Mouse (Mus musculus): Measurements from ENCODE around the gene Nfix.
A peak's percentile ranks its signal among the peaks of the same experiment; 100 is the strongest.
"Not testable (repeated sequence)": the region's sequence is repeated elsewhere in the genome, so short reads cannot be mapped to it uniquely, and the experiment has no call there.

The Nfix gene

DNA sequence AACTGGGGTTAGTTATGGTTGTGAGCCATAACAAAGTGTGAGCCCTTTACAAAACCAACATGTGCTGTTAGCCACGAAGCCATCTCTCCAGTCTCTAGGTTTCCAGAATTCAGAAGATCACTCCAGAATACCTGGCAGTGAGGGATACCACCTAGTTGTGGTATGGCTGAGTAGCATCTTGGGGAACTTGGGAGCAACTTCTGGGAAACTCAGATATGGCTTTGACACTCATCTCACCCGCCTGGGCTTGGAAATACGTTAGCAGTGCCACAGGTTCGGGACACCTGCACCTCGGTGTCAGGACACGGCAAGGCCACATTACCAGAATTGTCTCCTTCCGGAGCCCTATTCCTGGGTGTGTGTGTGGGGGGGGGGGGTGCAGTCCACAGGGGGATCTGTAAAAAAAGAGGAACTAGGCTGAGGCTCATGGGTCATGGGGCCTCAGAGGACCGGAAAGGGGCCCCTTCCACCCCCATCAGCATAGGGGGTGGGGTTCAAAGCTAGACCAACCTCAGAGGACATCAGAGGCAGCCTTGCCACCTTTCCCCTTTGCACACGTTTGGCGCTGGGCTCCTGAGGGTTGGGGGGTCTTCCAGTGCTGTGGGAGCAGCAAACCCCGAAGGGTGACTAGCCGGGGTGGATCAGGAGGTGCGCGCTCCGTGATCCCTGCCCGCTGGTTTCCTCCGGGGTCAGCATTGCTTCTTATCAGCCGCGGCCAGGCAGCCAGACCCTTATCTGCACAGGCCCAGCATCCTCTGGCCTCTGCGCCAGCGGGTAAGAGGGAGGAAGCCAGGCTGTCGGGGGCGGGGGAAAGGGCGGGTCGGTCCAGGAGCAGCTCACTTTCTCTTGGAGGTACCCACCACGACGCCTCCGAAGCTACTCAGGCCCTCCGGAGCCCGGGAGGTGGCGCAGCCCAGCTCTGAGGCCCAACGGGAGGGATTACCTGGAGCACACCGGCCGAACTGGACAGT lies 98.9 kb downstream of the Nfix start, which contains the start of gene Lyl1:
Lyl1 (plus strand) TSS at position 517 of the 971 bp plus-strand sequence.
- no peak for DNase-seq (ENCODE audit: low spot score in 2 of 2)

DNA sequence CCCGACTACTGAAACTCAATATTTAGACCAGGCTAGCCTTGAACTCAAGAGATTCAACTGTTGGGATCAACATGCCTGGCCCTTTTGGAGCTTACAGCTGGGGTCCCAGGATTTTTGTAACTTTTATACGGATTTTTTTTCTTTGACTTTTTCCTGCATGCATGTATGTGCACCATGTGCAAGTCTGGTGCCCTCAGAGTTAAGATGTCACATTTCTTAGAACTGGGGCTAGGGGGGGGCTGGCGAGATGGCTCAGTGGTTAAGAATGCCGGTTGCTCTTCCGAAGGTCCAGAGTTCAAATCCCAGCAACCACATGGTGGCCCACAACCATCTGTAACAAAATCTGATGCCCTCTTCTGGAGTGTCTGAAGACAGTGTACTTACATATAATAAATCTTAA lies 99.6 kb downstream of the Nfix start:
- DNase-seq (ENCODE audit: low spot score in 2 of 2): no peak

DNA sequence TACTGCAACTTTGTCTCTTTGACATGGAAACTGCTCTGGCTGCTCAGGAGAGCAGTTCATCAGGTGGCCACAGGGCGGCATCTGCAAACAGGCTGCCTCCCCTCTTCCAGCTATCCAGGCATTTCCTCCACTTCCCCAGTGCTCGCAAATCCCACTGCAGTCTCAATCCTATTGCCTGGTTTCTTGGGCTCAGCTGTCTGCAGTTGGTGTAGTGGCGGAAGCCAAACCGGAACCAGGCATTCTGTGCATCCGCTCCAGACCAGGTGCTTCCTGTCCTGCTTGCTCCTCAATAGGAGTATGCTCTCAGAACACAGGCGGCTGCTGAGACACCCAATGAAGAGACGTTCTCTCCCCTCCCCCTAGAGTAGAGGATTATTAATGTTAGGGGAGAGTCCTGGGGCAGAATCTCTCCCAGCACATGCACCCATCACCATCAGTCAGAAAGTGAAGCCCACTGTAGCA lies 100.3 kb downstream of the Nfix start:
- no peak for DNase-seq (ENCODE audit: low spot score in 2 of 2)

DNA sequence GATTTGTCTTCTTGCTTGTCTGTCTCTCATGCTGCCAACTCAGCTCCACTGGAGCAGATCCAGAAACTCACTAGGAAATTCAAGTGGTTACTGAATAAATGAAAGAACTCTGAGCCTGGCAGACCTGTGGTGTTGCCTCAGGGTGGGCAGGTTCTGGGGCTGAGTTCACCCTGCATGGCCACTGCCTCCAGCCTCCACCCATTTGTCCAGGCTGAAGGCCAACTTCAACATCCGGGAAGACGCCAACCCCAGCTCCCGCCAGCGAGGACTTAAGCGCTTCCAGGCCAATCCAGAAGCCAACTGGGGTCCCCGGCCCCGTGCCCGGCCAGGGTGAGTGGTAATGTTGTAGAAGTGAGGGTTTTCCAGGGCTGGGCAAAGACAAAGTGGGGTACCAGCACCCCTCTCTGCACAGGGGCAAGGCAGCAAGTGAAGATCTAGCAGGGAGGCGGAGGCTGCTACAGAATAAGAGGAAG lies 101.2 kb downstream of the Nfix start:
- DNase-seq (ENCODE audit: low spot score in 2 of 2): no peak

DNA sequence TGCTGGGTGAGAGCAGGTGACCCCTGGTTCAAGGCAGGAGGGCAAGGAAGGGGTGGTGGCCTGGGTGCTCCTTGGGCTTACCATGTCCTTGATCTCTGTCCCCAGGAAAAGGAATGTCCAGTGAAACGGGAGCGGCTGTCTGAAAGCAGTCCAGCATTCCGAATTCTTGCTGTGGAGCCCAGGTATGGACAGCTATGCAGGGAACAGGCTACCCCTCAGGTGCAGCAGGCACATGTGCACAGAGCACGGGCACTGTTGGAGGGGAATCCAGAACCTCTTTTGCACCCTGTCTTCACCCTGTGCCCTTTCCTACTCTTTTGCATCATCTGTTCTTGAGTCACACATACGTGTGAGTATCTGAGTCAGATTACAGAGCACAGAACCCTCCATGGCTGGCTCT lies 101.9 kb downstream of the Nfix start:
- no peak for DNase-seq (ENCODE audit: low spot score in 2 of 2)

DNA sequence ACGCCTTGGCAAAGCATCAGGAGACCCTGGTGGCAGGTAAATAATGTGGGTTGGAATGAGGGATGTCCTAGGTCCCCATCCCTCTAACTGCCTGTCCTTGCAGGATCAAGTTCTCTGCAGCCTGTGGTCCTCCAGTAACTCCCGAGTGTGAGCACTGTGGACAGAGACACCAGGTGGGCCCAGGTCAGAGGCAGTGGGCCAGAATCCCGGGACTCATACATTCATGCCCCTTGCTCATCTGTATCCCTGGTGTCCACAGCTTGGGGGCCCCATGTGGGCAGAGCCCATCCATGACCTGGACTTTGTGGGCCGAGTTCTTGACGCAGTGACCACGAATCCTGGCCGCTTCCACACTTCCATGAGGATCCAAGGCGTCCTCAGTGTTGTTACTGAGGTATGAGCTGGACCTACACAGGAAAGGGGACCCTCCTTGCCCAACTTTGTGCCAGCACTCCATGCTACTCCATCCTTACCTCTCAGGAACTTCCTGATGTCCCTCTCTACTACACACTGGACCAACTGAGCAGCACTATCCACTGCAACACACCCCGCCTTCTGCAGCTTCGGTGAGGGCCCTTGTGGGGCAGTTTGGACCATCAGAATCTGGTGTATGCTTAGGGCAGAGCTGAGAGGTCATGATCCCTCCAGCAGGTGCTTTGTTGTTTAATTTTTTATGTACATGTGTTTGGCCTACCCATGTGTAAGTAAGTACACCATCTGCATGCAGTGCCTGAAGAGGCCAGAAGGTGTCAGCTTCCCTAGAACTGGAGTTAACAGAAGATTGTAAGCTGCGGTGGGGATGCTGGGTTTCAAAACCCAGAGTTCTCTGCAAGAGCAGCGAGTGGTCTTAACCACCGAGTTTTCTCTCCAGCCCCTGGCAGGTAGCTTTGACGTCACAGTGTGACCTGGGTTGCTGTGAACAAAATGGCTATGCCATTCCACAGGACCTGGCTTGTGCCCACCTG lies 102.7 kb downstream of the Nfix start:
- no peak for DNase-seq (ENCODE audit: low spot score in 2 of 2)

DNA sequence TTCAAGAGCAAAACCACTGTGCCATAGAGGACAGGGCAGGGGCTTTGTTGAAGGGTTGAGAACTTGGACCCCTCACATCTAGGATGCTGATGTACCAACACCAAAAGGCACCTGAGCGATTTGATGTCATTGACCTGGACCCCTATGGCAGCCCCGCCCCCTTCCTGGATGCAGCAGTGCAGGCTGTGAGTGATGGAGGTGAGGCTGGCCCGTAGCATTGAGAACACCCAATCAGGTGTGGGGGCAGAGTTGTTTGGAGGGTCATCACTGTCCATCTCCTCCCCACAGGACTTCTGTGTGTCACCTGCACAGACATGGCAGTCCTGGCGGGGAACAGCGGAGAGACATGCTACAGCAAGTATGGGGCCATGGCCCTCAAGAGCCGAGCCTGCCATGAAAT lies 105.0 kb downstream of the Nfix start:
- no peak for DNase-seq (ENCODE audit: low spot score in 2 of 2)

DNA sequence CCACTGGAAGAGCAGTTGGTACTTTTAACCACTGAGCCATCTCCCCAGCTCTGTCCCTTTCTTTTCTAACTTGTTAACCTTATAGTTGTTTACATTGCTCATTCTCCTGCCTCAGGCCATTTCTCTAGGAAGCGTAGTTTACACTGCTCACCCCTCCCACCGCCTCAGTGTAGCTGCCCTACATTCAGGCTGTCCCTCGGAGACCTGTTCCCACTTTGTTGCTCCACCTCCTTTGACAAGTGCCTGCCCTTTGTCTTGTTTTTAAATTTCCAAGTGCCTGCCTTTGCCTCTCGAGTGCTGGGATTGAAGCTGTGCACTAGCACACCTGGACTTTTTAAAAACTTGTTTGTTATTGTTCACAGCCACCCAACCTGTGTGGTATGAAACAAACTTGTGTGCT lies 106.8 kb downstream of the Nfix start:
- DNase-seq (ENCODE audit: low spot score in 2 of 2): no peak

DNA sequence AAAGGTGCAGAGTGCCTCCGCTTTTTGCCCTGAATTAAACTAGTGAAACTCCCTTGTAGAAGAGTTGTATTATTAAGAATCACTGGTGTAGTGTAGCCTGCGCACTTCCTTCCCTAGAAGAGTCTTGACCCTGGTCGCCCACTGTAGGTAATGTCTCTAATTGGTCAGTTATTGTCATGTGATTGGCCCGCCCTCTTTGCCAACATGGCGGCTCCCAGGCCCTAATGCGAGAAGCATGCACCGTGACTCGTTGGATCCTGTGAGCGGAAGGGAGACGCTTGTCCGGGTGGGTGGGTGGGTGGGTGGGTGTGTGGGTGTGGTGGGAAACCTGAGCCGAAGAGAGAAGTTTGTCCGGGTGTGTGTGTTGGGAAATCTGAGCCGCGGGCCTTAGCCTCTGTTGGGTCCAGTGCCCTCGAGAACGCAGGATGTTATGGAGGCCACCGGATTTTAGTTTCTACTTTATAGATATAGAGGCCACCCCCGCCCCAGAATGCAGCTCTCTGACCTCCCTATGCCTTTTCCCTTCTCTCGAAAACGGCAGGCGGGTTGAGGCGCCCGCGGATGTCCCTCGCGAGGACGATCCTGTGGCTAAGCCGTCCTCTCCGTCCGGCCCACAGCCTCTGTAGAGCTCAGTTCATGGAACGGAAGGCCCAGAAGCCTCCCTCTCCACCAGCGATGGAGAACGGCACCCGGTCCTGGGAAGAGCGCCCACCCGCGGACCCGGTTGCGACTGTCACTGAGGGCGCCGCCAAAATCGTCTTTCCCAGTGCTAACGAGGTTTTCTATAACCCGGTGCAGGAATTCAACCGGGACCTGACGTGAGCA lies 110.8 kb downstream of the Nfix start:
- DNase-seq (ENCODE audit: low spot score in 2 of 2): peak; percentile 85 to 91

DNA sequence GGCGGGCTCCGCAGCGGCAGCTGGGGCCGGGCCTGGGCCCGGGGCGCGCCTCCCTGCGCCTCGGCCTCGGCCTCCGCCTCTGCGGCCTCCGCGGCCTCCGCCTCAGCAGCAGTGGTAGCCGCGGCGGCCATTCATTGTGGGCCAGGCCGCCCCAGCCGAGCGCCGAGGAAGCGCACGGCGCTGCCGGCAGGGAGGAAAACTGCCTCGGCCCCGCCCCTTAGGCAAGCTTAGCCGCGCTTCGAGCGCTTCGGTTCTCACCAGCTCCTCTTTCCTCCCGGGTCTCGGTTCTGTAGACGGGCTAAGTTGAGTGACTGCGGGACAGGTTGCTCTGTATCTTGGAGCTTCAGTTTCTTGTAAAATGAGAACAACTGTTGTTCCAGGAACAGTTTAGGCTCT lies 112.4 kb downstream of the Nfix start, which contains the start of gene Nacc1:
Nacc1 (minus strand) TSS at position 158 of the 396 bp plus-strand sequence.
- peak; percentile 75 to 79 for DNase-seq (ENCODE audit: low spot score in 2 of 2)

DNA sequence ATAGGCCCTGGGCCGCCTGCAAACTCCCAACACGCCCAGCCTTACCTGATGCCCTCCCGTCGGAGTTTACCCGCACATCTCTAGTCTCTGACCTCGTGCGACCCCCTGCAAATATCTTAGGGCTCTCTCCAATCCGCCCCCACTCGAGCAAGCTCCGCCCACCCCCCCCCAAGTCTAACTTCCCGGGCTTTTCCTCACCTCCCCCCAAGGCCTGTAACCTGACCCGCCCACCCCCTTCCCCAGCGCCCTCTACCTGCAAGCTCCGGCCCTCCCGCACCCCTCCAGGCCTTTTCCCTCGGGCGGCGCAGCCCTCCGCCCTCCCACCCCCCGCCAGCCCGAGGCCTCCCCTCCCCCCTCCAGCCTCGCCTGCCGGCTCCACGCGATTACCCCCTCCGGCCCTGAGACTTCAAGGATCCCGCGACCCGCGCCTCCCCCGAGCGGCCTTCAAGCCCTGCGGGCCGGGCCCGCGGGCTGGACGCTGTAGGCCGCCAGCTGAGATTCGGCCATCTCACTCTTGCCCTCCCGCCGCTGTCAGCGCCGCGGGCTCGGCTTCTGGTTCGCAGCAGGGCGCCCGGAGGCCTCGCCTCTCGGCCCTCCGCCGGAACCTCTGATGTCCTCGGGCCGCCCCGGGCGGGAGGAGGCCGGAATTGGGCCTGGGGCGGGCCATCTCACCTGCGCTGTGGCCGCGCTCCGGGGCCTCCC lies 113.0 kb downstream of the Nfix start:
- no peak for DNase-seq (ENCODE audit: low spot score in 2 of 2)

DNA sequence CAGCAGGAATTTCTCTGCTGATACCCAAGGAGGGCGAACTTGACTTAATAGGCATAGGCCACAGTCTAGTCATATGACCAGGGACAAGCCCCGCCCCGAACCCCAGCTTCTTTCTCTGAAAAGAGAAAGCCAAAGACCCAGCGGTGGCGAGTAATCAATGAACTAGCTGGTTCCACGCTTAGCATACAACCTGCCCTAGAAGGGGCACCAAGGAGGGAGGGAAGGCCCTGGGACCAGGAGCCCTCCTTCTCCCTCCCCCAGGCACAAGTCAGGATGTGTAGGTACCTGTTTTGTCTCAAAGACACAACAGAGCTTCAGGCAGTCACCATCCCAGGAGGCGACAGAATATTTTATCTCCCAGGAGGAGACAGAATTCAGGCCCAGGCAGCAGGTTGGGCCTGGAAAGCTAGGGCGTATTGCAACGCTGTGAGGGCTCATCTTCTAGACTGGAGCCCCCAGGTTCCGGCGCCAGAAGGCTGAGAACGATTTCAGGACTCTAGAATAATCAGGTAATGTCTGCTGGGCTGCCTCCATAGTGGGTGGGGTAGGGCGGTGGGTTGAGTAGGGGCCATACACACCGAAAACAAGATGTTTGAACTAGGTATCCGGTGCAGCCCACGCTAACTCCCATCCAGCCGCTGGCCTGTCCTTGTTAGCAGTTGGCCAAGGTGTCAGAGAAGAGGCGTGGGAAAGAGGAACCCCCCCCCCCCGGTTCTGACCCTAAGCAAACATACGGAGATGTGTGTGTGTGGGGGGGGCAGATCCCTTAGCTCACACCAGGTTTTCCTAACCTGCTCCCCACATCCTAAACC lies 113.7 kb downstream of the Nfix start, which contains the start of gene Trmt1:
Trmt1 (plus strand) TSS at position 117 of the 812 bp plus-strand sequence.
- no peak for DNase-seq (ENCODE audit: low spot score in 2 of 2)

DNA sequence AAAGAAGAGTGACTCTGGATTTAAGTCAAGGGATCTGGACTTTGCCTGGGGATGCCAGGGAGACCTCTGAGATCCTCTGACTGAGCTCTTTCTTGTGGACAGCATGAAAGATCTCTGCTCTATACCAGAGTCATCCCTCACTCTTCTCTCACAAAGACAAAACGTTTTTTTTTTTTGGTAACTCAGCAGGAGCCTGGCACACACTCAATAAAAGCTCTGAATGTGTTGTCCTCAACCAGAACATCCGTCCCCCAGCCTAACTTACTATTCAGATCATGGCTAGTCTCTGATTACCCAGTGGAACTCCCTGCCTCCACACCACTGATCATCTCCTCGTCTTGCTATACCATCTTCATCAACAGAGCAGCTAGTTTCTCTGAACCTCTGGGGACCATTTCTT lies 115.6 kb downstream of the Nfix start:
- no peak for DNase-seq (ENCODE audit: low spot score in 2 of 2)

DNA sequence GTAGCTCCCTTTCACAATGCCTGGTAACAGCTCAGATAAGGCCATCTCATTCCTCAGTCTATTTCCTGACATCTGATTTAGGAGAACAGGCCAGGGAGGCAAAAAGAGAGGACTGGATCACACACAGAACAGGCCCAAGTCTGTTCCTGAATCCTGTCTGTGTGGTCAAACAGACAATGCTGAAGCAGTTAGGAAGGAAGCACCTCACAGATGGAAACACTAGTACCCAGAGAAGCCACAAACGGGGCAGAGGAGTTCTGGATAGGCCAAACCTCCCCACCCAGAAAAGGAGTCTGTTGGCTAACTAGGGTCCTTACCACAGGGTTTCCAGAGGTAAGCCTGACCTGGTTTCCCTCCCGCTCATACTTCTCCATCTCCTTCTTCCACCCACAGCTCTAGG lies 117.9 kb downstream of the Nfix start:
- DNase-seq (ENCODE audit: low spot score in 2 of 2): no peak

DNA sequence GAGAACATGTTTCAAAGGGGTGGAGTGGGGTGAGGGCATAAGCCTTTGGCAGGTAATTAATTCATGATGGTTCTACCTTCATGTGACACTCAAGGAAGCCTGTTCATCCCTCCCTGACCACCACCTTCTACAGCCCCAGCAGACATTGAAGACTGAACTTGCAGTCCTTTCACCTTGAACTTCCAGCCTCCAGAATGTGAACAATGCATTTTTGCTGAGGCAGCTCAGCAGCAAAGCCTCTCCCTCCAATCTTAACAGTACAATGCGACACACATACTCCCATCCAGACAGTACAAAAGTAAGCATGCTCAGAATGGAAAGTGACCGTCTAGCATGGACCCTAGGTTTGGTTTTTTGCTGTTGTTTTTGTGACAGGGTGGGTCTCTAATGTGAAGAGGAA lies 118.7 kb downstream of the Nfix start:
- no peak for DNase-seq (ENCODE audit: low spot score in 2 of 2)

DNA sequence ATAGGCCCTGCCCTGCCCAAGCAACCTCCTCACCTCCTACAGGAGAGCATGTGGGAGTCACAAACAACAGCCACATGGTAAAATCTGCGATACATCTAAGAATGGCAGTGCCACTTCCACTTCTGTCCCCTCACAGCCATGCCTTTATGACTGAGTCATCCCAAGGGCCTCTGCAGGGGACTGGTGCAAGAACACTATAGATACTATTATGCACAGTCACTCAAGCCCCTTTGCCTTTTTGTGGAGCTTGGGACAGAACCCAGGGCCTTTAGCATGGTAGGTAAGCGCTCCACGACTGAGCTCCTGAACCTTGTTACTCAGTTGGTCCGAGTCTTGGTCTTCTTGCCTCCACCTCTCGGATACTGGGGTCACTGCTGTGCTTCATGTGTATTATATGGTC lies 122.8 kb downstream of the Nfix start:
- DNase-seq (ENCODE audit: low spot score in 2 of 2): no peak

DNA sequence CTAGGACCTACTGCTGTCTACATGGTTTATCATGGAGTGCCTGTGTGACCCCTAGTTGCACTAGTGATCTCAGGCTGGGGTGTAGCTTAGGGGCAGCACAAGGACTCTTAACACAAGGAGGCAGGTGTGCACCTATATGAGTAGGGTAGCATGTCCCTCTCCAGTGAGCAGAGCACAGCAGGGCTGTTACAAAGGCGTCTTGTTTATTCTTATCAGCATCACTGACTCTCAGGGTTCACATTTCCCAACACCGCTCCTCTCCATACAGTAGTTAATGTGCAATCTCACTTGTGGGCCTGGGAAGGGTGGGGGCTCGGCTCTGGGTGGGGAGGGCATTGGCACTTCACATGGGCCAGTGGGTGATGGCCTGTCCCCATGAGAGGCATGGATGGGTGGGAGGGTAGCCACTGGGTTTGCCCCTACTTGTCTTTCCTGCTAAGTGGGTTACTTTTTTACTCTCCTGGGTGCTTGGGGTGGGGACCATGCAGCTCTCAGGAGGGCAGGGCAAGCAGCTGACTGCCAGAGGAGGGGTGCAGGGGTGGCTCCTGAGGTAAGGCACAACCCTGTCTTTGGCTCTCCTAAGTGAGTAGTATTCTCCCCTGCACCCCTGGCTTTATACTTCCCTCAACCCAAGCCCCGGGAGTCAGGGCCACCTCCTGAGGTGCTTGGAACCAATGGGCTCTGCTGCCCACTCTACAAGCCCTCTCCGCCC lies 129.7 kb downstream of the Nfix start:
- not testable (repeated sequence) for DNase-seq (ENCODE audit: low spot score in 2 of 2)

DNA sequence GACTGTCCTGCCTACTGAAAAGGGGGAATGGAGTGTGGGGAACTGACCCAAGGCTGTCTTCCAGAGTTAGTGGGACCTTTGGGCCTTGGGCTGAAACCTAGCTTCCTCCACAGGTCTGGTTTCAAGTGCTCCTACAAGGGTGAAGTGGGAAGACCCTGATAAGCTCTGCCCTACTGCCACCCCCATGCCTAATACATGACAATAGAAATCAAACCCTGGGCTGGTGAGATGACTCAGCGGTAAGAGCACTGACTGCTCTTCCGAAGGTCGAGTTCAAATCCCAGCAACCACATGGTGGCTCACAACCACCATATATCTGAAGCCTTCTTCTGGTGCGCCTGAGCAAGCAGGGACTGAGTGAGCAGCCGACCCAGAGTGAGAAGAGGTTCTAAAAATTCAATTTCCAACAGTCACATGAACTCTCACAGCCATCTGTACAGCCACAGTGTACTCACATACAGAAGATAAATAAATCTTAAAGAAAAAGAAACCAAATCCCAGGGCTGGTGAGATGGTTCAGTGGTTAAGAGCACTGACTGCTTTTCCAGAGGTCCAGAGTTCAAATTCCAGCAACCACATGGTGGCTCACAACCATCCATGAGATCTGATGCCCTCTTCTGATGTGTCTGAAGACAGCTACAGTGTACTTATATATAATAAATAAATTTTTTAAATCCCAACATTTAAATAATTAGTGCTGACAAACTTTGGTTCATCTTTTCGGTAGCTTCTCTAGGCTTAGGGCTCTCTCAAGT lies 131.2 kb downstream of the Nfix start:
- DNase-seq (ENCODE audit: low spot score in 2 of 2): no peak
